Mouse (Mus musculus): Measurements from ENCODE around the gene Rab26. TPM values are rescaled to one million over a fixed set of nuclear protein-coding genes. Genes with fewer than 3 reads are reported as not detected.

Rab26 gene
- total and polyA plus RNA-seq, 2 experiments from 2014 or later, result 4.4 to 15.5 TPM

GRCm38 (mm10) chr17:24540375-24540774, 6.4 kb upstream of the Rab26 start:
- Histone ChIP-seq H3K4me1 (ENCODE audit: insufficient read depth, low read length) (0 out of 2 replicates have a peak, but pooled peaks cover 5% of the 10 kb centered on the region), H3K4me2 (ENCODE audit: low read depth, low read length, poor library complexity, severe bottlenecking) (no peak overlapping the region), H3K9ac (replicated peaks; ENCODE audit: low read length, poor library complexity, severe bottlenecking) (no peak overlapping the region), H3K9me3 (ENCODE audit: low read length) (no peaks in the 10 kb centered on the region), H3K27ac (ENCODE audit: low read depth, low read length) (no peak overlapping the region), H3K27me3 (ENCODE audit: insufficient read depth, low read length) (no peaks in the 10 kb centered on the region), H3K36me3 (ENCODE audit: insufficient read depth, low read length) (no peaks in the 10 kb centered on the region), H3K4me3 (ENCODE audit: low read depth, low read length) (no peak overlapping the region)
- 9% methylated on average over 3 of the region's 3 CpGs for WGBS
- ATAC-seq (ENCODE audit: low FRiP score) (no peak), DNase-seq (ENCODE audit: low spot score) (peak; percentile 71)
- TF ChIP-seq CTCF (IDR thresholded peaks at IDR 0.05), result peak; percentile 73

- WGBS, result 68% methylated on average over 8 of the region's 8 CpGs
- ATAC-seq (ENCODE audit: low FRiP score), result no peak
Observed at GRCm38 (mm10) chr17:24538950-24539349, 4.9 kb upstream of the Rab26 start.

GRCm38 (mm10) chr17:24537536-24537935, 3.5 kb upstream of the Rab26 start:
- H3K4me2 ChIP-seq (ENCODE audit: low read depth, low read length, poor library complexity, severe bottlenecking), result 0 out of 2 replicates have a peak overlapping the region, but pooled peaks have one; percentile 9
- no peaks in the 10 kb centered on the region for H3K27me3 ChIP-seq (ENCODE audit: insufficient read depth, low read length)
- H3K27ac ChIP-seq (ENCODE audit: low read depth, low read length), result peak overlapping the region; percentile 73
- WGBS, result 19% methylated on average over 3 of the region's 3 CpGs
- H3K4me1 ChIP-seq (ENCODE audit: insufficient read depth, low read length), result peaks cover 10% of the 10 kb centered on the region; the same call in 1 of the 2 replicates
- no peaks in the 10 kb centered on the region for H3K36me3 ChIP-seq (ENCODE audit: insufficient read depth, low read length)
- peak; percentile 47 for DNase-seq (ENCODE audit: low spot score)
- ATAC-seq (ENCODE audit: low FRiP score), result peak; percentile 35; the same call in 1 of the 2 replicates
- no peaks in the 10 kb centered on the region for H3K9me3 ChIP-seq (ENCODE audit: low read length)
- no peak for TF ChIP-seq CTCF (IDR thresholded peaks at IDR 0.05)
- H3K4me3 ChIP-seq (ENCODE audit: low read depth, low read length), result no peak overlapping the region
- no peak overlapping the region for H3K9ac ChIP-seq (replicated peaks; ENCODE audit: low read length, poor library complexity, severe bottlenecking)

More at GRCm38 (mm10) chr17:24538950-24539349, 4.9 kb upstream of the Rab26 start:
- no peaks in the 10 kb centered on the region for H3K36me3 ChIP-seq (ENCODE audit: insufficient read depth, low read length)
- DNase-seq (ENCODE audit: low spot score), result peak; percentile 50
- H3K4me3 ChIP-seq (ENCODE audit: low read depth, low read length), result no peak overlapping the region
- H3K9ac ChIP-seq (replicated peaks; ENCODE audit: low read length, poor library complexity, severe bottlenecking), result no peak overlapping the region
- H3K27ac ChIP-seq (ENCODE audit: low read depth, low read length), result no peak overlapping the region
- peak; percentile 71 for TF ChIP-seq CTCF (IDR thresholded peaks at IDR 0.05)
- H3K4me2 ChIP-seq (ENCODE audit: low read depth, low read length, poor library complexity, severe bottlenecking), result no peak overlapping the region
- no peaks in the 10 kb centered on the region for H3K27me3 ChIP-seq (ENCODE audit: insufficient read depth, low read length)
- H3K9me3 ChIP-seq (ENCODE audit: low read length), result no peaks in the 10 kb centered on the region
- 0 out of 2 replicates have a peak, but pooled peaks cover 5% of the 10 kb centered on the region for H3K4me1 ChIP-seq (ENCODE audit: insufficient read depth, low read length)

- no peaks in the 10 kb centered on the region for H3K36me3 ChIP-seq (ENCODE audit: insufficient read depth, low read length)
- ATAC-seq (ENCODE audit: low FRiP score), result no peak
- no peak overlapping the region for H3K9ac ChIP-seq (replicated peaks; ENCODE audit: low read length, poor library complexity, severe bottlenecking)
- no peak for TF ChIP-seq CTCF (IDR thresholded peaks at IDR 0.05)
- peaks cover 16% of the 10 kb centered on the region; the same call in 1 of the 2 replicates for H3K4me1 ChIP-seq (ENCODE audit: insufficient read depth, low read length)
- H3K27ac ChIP-seq (ENCODE audit: low read depth, low read length), result no peak overlapping the region
- no peak for DNase-seq (ENCODE audit: low spot score)
- no peak overlapping the region for H3K4me2 ChIP-seq (ENCODE audit: low read depth, low read length, poor library complexity, severe bottlenecking)
- no peaks in the 10 kb centered on the region for H3K9me3 ChIP-seq (ENCODE audit: low read length)
- H3K4me3 ChIP-seq (ENCODE audit: low read depth, low read length), result no peak overlapping the region
- WGBS, result 41% methylated on average over 5 of the region's 5 CpGs
- no peaks in the 10 kb centered on the region for H3K27me3 ChIP-seq (ENCODE audit: insufficient read depth, low read length)
Observed at GRCm38 (mm10) chr17:24535300-24535699, 1.3 kb upstream of the Rab26 start.

GRCm38 (mm10) chr17:24533099-24533992, 664 bp downstream of the Rab26 start:
- peak overlapping the region; percentile 67 for H3K4me2 ChIP-seq (ENCODE audit: low read depth, low read length, poor library complexity, severe bottlenecking)
- H3K4me3 ChIP-seq (ENCODE audit: low read depth, low read length), result peak overlapping the region; percentile 43
- TF ChIP-seq CTCF (IDR thresholded peaks at IDR 0.05), result no peak; the same call in 1 of the 2 replicates
- DNase-seq (ENCODE audit: low spot score) (peak; percentile 85), ATAC-seq (ENCODE audit: low FRiP score) (peak; percentile 51; the same call in 1 of the 2 replicates)
- no peaks in the 10 kb centered on the region for H3K36me3 ChIP-seq (ENCODE audit: insufficient read depth, low read length)
- peak overlapping the region; percentile 47; the same call in 1 of the 2 replicates for H3K27ac ChIP-seq (ENCODE audit: low read depth, low read length)
- H3K9ac ChIP-seq (replicated peaks; ENCODE audit: low read length, poor library complexity, severe bottlenecking), result peak overlapping the region; percentile 61
- WGBS, result 6% methylated on average over 51 of the region's 53 CpGs
- no peaks in the 10 kb centered on the region for H3K27me3 ChIP-seq (ENCODE audit: insufficient read depth, low read length)
- H3K9me3 ChIP-seq (ENCODE audit: low read length), result no peaks in the 10 kb centered on the region
- H3K4me1 ChIP-seq (ENCODE audit: insufficient read depth, low read length), result peaks cover 27% of the 10 kb centered on the region

- no peak for TF ChIP-seq CTCF (IDR thresholded peaks at IDR 0.05)
- WGBS, result 72% methylated on average over 7 of the region's 7 CpGs
Observed at GRCm38 (mm10) chr17:24532045-24532444, 2.0 kb downstream of the Rab26 start.

More at GRCm38 (mm10) chr17:24532045-24532444, 2.0 kb downstream of the Rab26 start:
- ATAC-seq (ENCODE audit: low FRiP score) (no peak), DNase-seq (ENCODE audit: low spot score) (no peak)
- H3K9ac ChIP-seq (replicated peaks; ENCODE audit: low read length, poor library complexity, severe bottlenecking), result no peak overlapping the region
- peaks cover 22% of the 10 kb centered on the region for H3K4me1 ChIP-seq (ENCODE audit: insufficient read depth, low read length)
- H3K36me3 ChIP-seq (ENCODE audit: insufficient read depth, low read length), result no peaks in the 10 kb centered on the region
- H3K4me3 ChIP-seq (ENCODE audit: low read depth, low read length), result no peak overlapping the region
- H3K27ac ChIP-seq (ENCODE audit: low read depth, low read length), result no peak overlapping the region
- H3K9me3 ChIP-seq (ENCODE audit: low read length), result no peaks in the 10 kb centered on the region
- no peaks in the 10 kb centered on the region for H3K27me3 ChIP-seq (ENCODE audit: insufficient read depth, low read length)
- H3K4me2 ChIP-seq (ENCODE audit: low read depth, low read length, poor library complexity, severe bottlenecking), result no peak overlapping the region; the same call in 1 of the 2 replicates

Measured in midbrain, postnatal 0 days (tissue).